Mouse (Mus musculus) telencephalon, adult 2 months (tissue): ENCODE data around the gene E330014E10Rik.
"Not testable (repeated sequence)": the region's sequence is repeated elsewhere in the genome, so short reads cannot be mapped to it uniquely, and the experiment has no call there.

Experiments
- DNase-seq: peaks from one replicate; pipeline ENCODE4 v3.0.0-alpha.2; 2011; ENCODE audit warnings: low read depth, low spot score

E330014E10Rik gene

DNA sequence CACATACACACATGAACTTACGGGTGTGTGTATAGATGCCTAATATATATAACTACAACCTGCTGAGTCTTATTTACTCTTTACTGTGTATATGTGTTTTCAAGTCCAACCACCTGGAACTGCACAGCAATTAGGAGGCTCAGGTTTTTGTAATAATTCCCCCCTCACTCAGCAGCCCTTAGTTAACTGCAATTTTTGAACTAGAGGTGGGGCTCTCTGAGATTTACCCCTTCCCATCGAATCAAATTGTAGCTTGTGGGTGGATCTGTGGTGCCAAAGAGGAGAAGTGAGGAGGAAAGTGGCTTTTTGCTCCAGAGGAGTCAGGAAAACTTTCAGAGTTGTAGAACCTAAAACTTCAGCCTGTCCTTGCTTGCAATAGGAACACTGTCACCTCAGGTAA, at the start of gene E330014E10Rik:
Gene E330014E10Rik, plus strand, starts transcription at position 301 of the 400 bp plus-strand sequence.
- not testable (repeated sequence) for DNase-seq

DNA sequence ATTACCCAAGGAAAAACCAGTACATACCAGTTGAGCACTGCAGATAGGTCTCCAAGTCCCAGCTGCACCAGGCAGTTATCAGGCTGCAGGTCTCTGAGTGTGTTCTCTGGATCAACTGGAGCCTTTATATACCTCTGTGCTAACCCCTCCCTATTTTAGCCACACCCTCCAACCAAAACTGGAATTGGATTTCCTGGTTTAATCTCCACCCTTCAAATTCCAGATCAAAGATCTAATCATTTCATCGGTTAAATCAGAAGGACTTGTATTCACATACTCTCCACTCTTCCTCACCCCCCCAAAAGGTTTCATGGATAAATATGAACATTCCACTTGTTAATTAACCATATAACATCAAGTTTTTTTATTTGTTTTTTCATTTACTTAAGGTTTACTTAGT, 39.7 kb upstream of the E330014E10Rik start, which contains the start of gene Gm7978:
Gene Gm7978, minus strand, starts transcription at position 101 of the 400 bp plus-strand sequence.
- DNase-seq, result not testable (repeated sequence)

DNA sequence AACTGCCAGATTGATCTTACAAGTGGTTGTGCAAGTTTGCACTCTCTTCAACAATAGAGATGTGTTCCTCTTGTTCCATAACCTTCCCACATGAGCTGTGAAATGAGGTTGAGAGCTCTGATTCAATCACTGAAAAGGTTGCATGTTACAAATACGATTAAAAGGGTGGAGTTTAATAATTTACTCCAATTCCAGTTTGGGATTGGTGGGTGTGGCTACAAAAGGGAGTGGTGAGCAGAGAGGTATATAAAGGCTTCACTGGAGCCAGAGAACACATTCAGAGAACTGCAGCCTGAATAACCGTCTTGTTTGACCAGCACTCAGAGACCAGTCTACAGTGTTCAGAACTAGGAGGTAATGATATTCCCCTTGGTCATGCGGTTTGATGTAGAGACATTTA, 34.1 kb upstream of the E330014E10Rik start, which contains the start of gene Gm7982:
Gene Gm7982, plus strand, starts transcription at position 301 of the 400 bp plus-strand sequence.
- DNase-seq, result not testable (repeated sequence)

DNA sequence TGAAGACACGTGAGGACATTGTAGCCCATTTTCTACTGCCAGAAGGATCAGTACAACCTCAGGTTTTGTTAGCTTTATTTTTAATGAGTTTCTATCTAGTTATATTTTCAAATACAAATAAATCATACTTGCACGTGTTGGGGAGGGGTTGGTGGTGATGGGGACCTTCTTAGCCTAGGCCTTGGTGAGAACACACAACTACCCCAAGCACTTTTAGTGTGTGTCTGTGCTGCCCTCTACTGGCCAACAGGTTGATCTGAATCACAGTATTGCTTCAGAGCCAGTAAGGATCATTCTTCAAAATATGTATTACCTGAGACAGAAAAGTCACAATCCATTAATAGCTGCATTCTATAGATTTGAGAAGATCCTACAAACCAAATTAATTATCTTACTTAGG, 35.1 kb downstream of the E330014E10Rik start:
- not testable (repeated sequence) for DNase-seq

DNA sequence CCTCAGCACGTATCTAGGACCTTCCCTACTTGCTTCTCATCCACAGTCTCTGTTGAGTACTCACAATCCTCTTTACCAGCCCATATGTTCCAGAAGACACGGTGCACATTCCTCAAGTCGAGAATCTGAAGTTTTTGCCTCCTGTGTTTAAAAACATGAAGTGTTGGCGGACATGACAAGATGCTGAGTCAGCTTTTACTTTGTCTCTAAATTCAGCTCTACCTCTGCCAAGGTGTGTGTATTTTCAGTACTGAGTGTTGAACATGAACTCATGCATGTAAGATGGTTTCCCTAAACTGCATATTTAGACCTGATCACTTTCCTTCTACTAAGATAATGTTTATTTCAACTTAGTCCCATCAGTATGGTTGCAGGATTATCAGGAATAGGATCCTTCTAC, 60.8 kb downstream of the E330014E10Rik start:
- DNase-seq, result no peak

DNA sequence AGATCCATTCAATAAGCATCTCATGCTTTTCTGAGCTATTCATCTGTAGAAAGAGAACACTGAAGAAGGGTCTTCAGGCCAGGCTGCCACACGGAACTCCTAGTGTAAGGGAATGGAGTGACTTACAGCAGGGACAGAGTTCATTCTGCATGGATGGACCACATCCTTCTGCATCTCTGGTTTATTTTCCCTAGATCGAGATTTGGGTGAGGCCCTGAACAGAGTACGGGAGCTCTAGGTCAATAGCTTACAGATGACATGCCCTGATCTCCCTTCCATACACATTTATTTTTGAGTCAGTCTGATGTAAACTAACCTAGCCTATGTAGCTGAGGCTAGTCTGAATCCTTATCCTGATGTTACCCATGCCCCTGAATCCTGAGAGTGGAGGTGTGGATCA, 78.2 kb downstream of the E330014E10Rik start:
- no peak for DNase-seq
